Mouse (Mus musculus): ENCODE data around the gene Rpsa.

DNA sequence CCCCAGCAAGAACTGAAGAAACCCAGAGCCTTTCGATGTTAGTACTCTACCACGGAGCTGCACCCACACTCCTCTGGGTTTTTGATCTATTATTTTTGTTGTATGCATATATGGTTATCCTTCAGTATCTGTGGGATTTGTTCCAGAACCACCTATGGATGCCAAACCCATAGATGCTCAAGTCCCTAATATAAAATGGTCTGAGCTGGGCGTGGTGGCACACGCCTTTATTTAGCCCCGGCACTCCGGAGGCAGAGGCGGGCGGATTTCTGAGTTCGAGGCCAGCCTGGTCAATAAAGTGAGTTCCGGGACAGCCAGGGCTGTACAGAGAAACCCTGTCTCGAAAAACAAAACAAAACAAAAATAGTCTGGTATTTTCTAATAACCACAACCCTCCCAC is 621 bp upstream of the Rpsa start:
- no peak for TF ChIP-seq CTCF (IDR thresholded peaks at IDR 0.05; ENCODE audit: low read depth)
- no peak for TF ChIP-seq EP300 (optimal IDR thresholded peaks at IDR 0.05)

Measured in stomach, postnatal 0 days (tissue).